Mouse (Mus musculus) bone marrow macrophage, adult 2 months (primary cell): ENCODE measurements around the gene Foxo4. TPM values are rescaled to one million over a fixed set of nuclear protein-coding genes. Genes with fewer than 3 reads are reported as not detected.
A peak's percentile ranks its signal among the peaks of the same experiment; 100 is the strongest.

Experiments
- H3K27ac ChIP-seq: 2 replicates; pipeline ENCODE4 v1.5.1; 2012; ENCODE audit warnings: low read depth, low read length; ENCODE audit not compliant: insufficient read depth
- H3K4me1 ChIP-seq: 2 replicates; pipeline ENCODE4 v1.6.1; 2012; ENCODE audit warnings: low read length; ENCODE audit not compliant: control insufficient read depth, insufficient read depth
- H3K4me3 ChIP-seq: 2 replicates; pipeline ENCODE4 v1.5.1; 2012; ENCODE audit warnings: mild to moderate bottlenecking, low read length, moderate library complexity; ENCODE audit not compliant: insufficient read depth
- CTCF ChIP-seq: IDR thresholded peaks from 2 replicates; pipeline ENCODE4 v1.5.1; 2012; ENCODE audit warnings: low read depth, mild to moderate bottlenecking, low read length, moderate library complexity
- POLR2A ChIP-seq: IDR thresholded peaks from 2 replicates; pipeline ENCODE4 v1.6.1; 2012; ENCODE audit warnings: mild to moderate bottlenecking, low read depth, low read length, borderline replicate concordance
- polyA plus RNA-seq: library from polyadenylated mRNA; stranded (reverse); fragments of >200 nt; gene quantifications from 2 replicates; pipeline ENCODE4 v1.2.4, GENCODE M21; 2012; ENCODE audit not compliant: missing spikeins, insufficient read depth, insufficient read length

Foxo4 gene
- 27.9 and 29.2 TPM in 2 replicates for polyA plus RNA-seq

- Histone ChIP-seq H3K4me3 (peak within 1 kb of the TSS; percentile 75), H3K4me1 (peaks cover 7% of the 10 kb centered on the region), H3K27ac (peak within 1 kb of the TSS; percentile 45)
- no peak for TF ChIP-seq CTCF
Measured at GRCm38 (mm10) chrX:101253952-101254729, at the start of gene Foxo4. Foxo4 (plus strand) TSS chrX:101254528.

- peaks cover 2% of the 10 kb centered on the region; the same call in 1 of the 2 replicates for H3K4me1 ChIP-seq
- peak within 1 kb of the TSS; percentile 81 for H3K27ac ChIP-seq
- TF ChIP-seq CTCF (no peak), POLR2A (no peak)
- H3K4me3 ChIP-seq: peak within 1 kb of the TSS; percentile 94
Measured at GRCm38 (mm10) chrX:101221834-101222795, 32.2 kb upstream of the Foxo4 start, which contains the start of gene Snx12. Snx12 (minus strand) TSS chrX:101222563.

- Histone ChIP-seq H3K4me1 (peaks cover 2% of the 10 kb centered on the region; the same call in 1 of the 2 replicates), H3K4me3 (peak overlapping the region; percentile 52), H3K27ac (peak overlapping the region; percentile 63)
- TF ChIP-seq POLR2A: no peak
- TF ChIP-seq CTCF: no peak
Measured at GRCm38 (mm10) chrX:101222796-101223162, 31.5 kb upstream of the Foxo4 start.

GRCm38 (mm10) chrX:101245011-101245410 is 9.3 kb upstream of the Foxo4 start:
- TF ChIP-seq CTCF (no peak), POLR2A (no peak)
- no peak overlapping the region for H3K4me3 ChIP-seq
- H3K27ac ChIP-seq: no peak overlapping the region

GRCm38 (mm10) chrX:101254740-101255139 is 412 bp downstream of the Foxo4 start:
- Histone ChIP-seq H3K4me3 (peak overlapping the region; percentile 75), H3K4me1 (peaks cover 10% of the 10 kb centered on the region), H3K27ac (peak overlapping the region; percentile 45)
- no peak for TF ChIP-seq CTCF
- no peak for TF ChIP-seq POLR2A

More at GRCm38 (mm10) chrX:101245011-101245410, 9.3 kb upstream of the Foxo4 start:
- H3K4me1 ChIP-seq: no peaks in the 10 kb centered on the region

GRCm38 (mm10) chrX:101256603-101257002 is 2.3 kb downstream of the Foxo4 start:
- H3K4me3 ChIP-seq: no peak overlapping the region
- no peak for TF ChIP-seq POLR2A
- TF ChIP-seq CTCF: no peak
- H3K4me1 ChIP-seq: peaks cover 22% of the 10 kb centered on the region
- no peak overlapping the region for H3K27ac ChIP-seq

- no peak for TF ChIP-seq POLR2A
- TF ChIP-seq CTCF: no peak
- Histone ChIP-seq H3K4me3 (no peak overlapping the region), H3K4me1 (peaks cover 17% of the 10 kb centered on the region), H3K27ac (peak overlapping the region; percentile 78)
Measured at GRCm38 (mm10) chrX:101260441-101261325, 6.4 kb downstream of the Foxo4 start.

GRCm38 (mm10) chrX:101263892-101264291 is 9.6 kb downstream of the Foxo4 start, which contains the start of gene Gm614:
Gm614 (minus strand) TSS chrX:101263992.
- no peak for TF ChIP-seq CTCF
- no peak for TF ChIP-seq POLR2A
- no peak within 1 kb of the TSS for H3K27ac ChIP-seq
- peaks cover 27% of the 10 kb centered on the region for H3K4me1 ChIP-seq
- no peak within 1 kb of the TSS for H3K4me3 ChIP-seq

- Histone ChIP-seq H3K4me3 (peak overlapping the region; percentile 66), H3K4me1 (peaks cover 14% of the 10 kb centered on the region), H3K27ac (no peak overlapping the region)
- no peak for TF ChIP-seq POLR2A
- no peak for TF ChIP-seq CTCF
Measured at GRCm38 (mm10) chrX:101266631-101267030, 12.3 kb downstream of the Foxo4 start.
